Mouse (Mus musculus) forebrain, embryonic 14.5 days (tissue): Measurements from ENCODE around the gene Gramd1a. TPM values are rescaled to one million over a fixed set of nuclear protein-coding genes. Genes with fewer than 3 reads are reported as not detected.
A peak's percentile ranks its signal among the peaks of the same experiment; 100 is the strongest.

ENCODE experiments used
- ATAC-seq: fragments of 200-750 bp; cut with Nextera tagmentation; 2 replicates; pipeline ENCODE4 v1.8.0; 2017; ENCODE audit warnings: mild to moderate bottlenecking, moderate library complexity
- DNase-seq: peaks from one replicate; pipeline ENCODE4 v3.0.0-alpha.2; 2015; ENCODE audit warnings: low spot score
- H3K27ac ChIP-seq: fragments of 300-500 bp; sonication (generic); 2 replicates; pipeline ENCODE4 v1.5.1; 2014; ENCODE audit warnings: low read depth, mild to moderate bottlenecking, control low read depth, low read length, moderate library complexity
- H3K27me3 ChIP-seq: fragments of 300-500 bp; sonication (generic); replicated peaks from 2 replicates; pipeline ENCODE4 v1.6.1; 2014; ENCODE audit warnings: low read length, control low read depth, mixed read lengths; ENCODE audit not compliant: control insufficient read depth, insufficient read depth
- H3K36me3 ChIP-seq: fragments of 300-500 bp; sonication (generic); 2 replicates; pipeline ENCODE4 v1.6.1; 2014; ENCODE audit warnings: low read length, control low read depth; ENCODE audit not compliant: control insufficient read depth, insufficient read depth
- H3K4me1 ChIP-seq: fragments of 300-500 bp; sonication (generic); 2 replicates; pipeline ENCODE4 v1.6.1; 2014; ENCODE audit warnings: antibody characterized with exemption, low read length, control low read depth; ENCODE audit not compliant: control insufficient read depth, insufficient read depth
- H3K4me2 ChIP-seq: fragments of 300-500 bp; sonication (generic); 2 replicates; pipeline ENCODE4 v1.6.1; 2014; ENCODE audit warnings: mild to moderate bottlenecking, control low read depth, low read length
- H3K4me3 ChIP-seq: fragments of 300-500 bp; sonication (generic); 2 replicates; pipeline ENCODE4 v1.5.1; 2014; ENCODE audit warnings: low read depth, low read length, control low read depth
- H3K9ac ChIP-seq: fragments of 300-500 bp; sonication (generic); 2 replicates; pipeline ENCODE4 v1.6.1; 2014; ENCODE audit warnings: mild to moderate bottlenecking, low read length, control low read depth, moderate library complexity
- H3K9me3 ChIP-seq: fragments of 300-500 bp; sonication (generic); replicated peaks from 2 replicates; pipeline ENCODE4 v1.6.1; 2016; ENCODE audit warnings: low read length, control low read depth, mixed read lengths; ENCODE audit not compliant: control insufficient read depth
- WGBS: fragments of 180-500 bp; shearing (Covaris S2); extraction: QIAGEN DNeasy Blood & Tissue Kit; methylation state at CpG from one replicate; pipeline ENCODE4 v1.1.7; 2014; 5-methylcytosine and 5-hydroxymethylcytosine counted together
- polyA plus RNA-seq: library from polyadenylated mRNA; unstranded; fragments of >200 nt; fragmentation: Nextera tagmentation; extraction: Ambion mirVana; gene quantifications from 2 replicates; pipeline ENCODE4 v1.2.1, GENCODE M21; 2014

The Gramd1a gene
- polyA plus RNA-seq, 1 experiment from 2014 or later = 150 TPM

DNA sequence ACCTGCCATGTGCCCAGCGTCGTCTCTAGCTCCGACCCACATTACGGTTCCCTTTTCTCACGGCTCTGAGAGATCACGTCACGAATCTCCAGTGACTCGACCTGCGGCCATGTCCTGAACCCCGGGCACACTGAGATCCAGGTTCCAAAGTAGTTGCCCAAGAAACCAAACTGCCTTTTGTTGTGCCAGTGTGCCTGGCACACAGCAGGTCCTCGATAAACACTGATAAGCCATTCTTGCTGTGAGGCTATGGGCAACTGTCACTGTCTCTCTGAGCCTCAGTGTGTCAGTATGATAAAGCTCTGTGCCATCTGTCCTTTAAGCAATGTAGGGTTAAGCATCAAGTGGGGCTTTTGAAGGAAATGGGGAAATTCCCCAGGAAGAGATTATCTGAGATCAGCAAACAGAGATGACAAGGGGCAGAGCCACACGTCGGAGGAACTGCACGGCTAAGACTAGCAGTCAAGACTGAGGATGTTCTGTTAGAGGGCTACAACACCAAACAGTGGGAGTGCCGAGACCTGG is 44.8 kb downstream of the Gramd1a start:
- Histone ChIP-seq H3K4me1 (no peaks in the 10 kb centered on the region), H3K27me3 (no peaks in the 10 kb centered on the region), H3K4me3 (no peak overlapping the region), H3K4me2 (no peak overlapping the region), H3K27ac (no peak overlapping the region), H3K36me3 (no peaks in the 10 kb centered on the region), H3K9ac (no peak overlapping the region), H3K9me3 (no peaks in the 10 kb centered on the region)
- 86% methylated on average over 15 of the region's 15 CpGs for WGBS
- DNase-seq (no peak), ATAC-seq (no peak)

DNA sequence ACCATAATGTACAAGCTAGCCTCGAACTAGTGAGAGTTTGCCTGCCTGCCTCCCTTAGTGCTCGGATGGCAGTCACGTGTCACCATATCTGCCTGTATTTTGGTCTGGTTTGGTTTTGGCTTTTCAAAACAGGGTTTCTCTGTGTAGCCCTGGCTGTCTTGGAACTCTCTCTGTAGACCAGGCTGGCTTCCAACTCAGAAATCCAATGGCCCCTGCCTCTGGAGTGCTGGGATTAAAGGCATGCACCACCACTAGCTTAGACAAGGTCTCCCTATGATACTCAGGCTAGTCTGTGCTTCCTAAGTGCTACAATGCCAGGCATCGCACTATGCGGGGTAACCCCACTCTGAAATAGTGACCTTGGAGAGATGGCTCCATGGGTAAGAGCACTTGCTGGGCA is 45.9 kb downstream of the Gramd1a start:
- Histone ChIP-seq H3K9me3 (no peaks in the 10 kb centered on the region), H3K4me1 (no peaks in the 10 kb centered on the region), H3K9ac (no peak overlapping the region), H3K27me3 (no peaks in the 10 kb centered on the region), H3K4me3 (no peak overlapping the region), H3K4me2 (no peak overlapping the region), H3K36me3 (no peaks in the 10 kb centered on the region), H3K27ac (no peak overlapping the region)
- ATAC-seq (no peak), DNase-seq (no peak)
- WGBS = 88% methylated on average over 5 of the region's 5 CpGs

DNA sequence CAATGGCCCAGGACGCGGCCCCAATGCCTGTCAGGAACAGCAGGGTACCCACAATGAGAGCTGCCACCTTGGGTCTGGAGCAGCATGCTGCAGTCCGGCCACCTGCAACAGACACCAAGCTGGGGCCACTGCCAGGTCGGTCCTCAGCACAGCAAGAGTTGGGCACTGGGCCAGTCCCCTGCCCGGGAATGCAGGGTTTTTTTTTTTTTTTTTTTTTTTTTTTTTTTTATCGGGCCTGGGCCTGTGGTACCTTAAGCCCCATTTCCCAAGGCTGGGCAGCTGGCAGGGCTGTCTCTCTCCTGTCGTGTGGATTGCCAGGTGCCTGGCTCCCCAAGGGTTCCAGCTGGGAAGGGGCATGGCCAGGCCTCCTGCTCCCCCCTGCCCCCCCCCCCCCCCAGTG is 46.6 kb downstream of the Gramd1a start:
- ATAC-seq = no peak
- peak; percentile 34 for DNase-seq
- H3K9ac ChIP-seq = no peak overlapping the region
- WGBS = 35% methylated on average over 7 of the region's 7 CpGs
- H3K4me2 ChIP-seq = no peak overlapping the region
- H3K27me3 ChIP-seq = no peaks in the 10 kb centered on the region
- H3K4me1 ChIP-seq = no peaks in the 10 kb centered on the region
- no peak overlapping the region for H3K4me3 ChIP-seq
- H3K27ac ChIP-seq = no peak overlapping the region
- no peaks in the 10 kb centered on the region for H3K36me3 ChIP-seq
- no peaks in the 10 kb centered on the region for H3K9me3 ChIP-seq

DNA sequence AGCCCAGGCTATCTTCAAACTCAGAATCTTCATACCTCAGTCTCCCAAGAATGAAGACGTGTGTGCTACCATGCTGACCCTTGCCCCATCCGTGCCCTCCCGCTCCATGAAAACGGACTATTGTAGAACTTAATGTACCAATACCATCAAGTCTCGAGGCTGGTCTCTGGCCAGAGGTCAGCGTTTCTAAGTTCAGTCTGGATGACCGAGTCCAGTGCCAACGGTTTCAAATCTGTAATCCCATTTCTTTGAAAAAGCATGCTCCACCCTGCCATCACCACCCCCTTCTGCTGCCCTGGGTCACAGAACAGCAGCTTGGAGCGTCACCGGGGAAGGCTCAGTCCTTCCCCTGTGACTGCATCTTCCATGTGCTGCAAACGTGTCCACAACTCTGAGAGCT is 47.9 kb downstream of the Gramd1a start:
- DNase-seq (no peak), ATAC-seq (no peak)
- Histone ChIP-seq H3K4me1 (no peaks in the 10 kb centered on the region), H3K27ac (no peak overlapping the region), H3K36me3 (no peaks in the 10 kb centered on the region), H3K27me3 (no peaks in the 10 kb centered on the region), H3K9me3 (no peaks in the 10 kb centered on the region), H3K4me2 (no peak overlapping the region), H3K4me3 (no peak overlapping the region), H3K9ac (no peak overlapping the region)
- 89% methylated on average over 11 of the region's 11 CpGs for WGBS

DNA sequence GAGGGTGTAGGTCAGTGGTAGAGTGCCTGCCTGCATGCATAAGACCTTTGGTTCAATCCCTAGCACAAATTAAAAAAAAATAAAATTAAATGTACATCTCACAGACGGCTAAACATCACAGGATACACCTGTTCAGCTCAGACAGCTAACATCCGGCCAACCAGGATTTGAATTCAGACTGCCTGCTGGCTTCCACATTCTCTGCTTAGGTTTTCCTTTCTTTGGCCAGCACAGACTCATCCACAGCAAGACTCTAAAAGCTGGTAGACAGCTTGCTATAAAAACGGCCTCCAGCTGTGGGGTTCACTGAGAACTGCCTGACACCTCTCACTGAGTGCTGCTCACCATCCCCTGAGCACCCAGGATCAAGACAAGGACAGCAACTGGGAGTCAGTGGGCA is 49.5 kb downstream of the Gramd1a start:
- Histone ChIP-seq H3K4me1 (no peaks in the 10 kb centered on the region), H3K9me3 (no peaks in the 10 kb centered on the region), H3K27ac (no peak overlapping the region), H3K4me3 (no peak overlapping the region), H3K9ac (no peak overlapping the region), H3K36me3 (no peaks in the 10 kb centered on the region), H3K4me2 (no peak overlapping the region), H3K27me3 (no peaks in the 10 kb centered on the region)
- WGBS = 56% methylated on average over 3 of the region's 3 CpGs
- DNase-seq (no peak), ATAC-seq (no peak)

DNA sequence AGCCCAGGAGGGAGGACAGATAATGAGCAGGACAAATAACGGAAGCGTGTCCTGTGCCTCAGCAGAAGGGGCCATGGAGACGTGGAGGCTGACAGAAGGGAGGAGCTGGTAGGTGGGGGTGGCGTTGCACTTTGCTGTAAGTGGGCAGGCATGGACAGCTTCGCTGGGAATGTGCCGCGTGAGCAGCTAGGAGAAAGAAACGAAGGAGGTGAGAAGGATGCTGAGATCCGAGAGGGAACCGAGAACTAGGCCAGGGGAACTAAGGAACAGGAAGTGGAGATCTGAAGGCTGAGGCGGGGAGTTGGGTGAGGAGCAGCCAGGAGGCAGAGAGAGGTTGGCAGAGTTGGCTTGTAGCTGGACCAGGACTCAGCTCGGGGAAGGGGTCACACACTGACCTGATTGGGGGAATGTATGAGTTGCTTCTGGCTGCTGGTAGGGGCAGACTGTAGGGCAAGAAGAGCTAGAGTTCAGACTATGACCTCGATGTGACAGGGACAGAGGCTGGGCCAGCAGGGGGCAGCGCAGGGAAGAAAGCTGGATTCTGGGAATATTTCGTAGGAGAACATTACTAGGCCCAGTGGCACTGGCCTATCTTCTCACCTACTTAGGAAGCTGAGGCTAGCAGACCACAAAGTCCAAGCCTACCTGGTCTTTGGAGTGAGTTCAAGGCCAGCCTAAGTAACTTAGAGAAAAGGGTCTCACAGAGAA is 50.5 kb downstream of the Gramd1a start:
- H3K36me3 ChIP-seq = no peaks in the 10 kb centered on the region
- no peak overlapping the region for H3K4me2 ChIP-seq
- DNase-seq (no peak), ATAC-seq (no peak)
- H3K4me1 ChIP-seq = no peaks in the 10 kb centered on the region
- H3K9me3 ChIP-seq = no peaks in the 10 kb centered on the region
- WGBS = 71% methylated on average over 15 of the region's 15 CpGs
- no peak overlapping the region for H3K9ac ChIP-seq
- no peak overlapping the region for H3K27ac ChIP-seq
- no peaks in the 10 kb centered on the region for H3K27me3 ChIP-seq
- no peak overlapping the region for H3K4me3 ChIP-seq

DNA sequence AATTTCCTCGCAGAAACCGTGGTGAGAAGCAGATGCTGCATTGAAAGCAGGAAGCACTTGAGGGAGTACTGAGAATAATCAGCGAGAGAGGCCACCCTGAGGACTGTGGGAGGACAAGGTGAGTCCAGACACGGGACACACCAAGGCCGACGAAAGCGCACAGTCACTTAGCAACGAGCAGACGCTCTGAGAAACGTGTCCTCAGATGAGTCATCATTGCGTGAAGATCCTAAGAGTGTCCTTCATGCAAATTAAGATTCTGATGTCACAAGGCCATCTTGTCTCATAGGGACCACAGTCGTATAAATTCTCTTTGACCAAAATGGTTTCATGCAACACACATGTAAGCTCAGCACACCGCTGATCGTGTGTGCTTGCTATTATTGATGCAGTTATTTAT is 54.9 kb downstream of the Gramd1a start:
- Histone ChIP-seq H3K27me3 (no peaks in the 10 kb centered on the region), H3K9me3 (no peaks in the 10 kb centered on the region), H3K4me2 (no peak overlapping the region), H3K4me1 (no peaks in the 10 kb centered on the region), H3K9ac (no peak overlapping the region), H3K4me3 (no peak overlapping the region), H3K36me3 (no peaks in the 10 kb centered on the region), H3K27ac (no peak overlapping the region)
- 83% methylated on average over 14 of the region's 14 CpGs for WGBS
- DNase-seq (no peak), ATAC-seq (no peak)

DNA sequence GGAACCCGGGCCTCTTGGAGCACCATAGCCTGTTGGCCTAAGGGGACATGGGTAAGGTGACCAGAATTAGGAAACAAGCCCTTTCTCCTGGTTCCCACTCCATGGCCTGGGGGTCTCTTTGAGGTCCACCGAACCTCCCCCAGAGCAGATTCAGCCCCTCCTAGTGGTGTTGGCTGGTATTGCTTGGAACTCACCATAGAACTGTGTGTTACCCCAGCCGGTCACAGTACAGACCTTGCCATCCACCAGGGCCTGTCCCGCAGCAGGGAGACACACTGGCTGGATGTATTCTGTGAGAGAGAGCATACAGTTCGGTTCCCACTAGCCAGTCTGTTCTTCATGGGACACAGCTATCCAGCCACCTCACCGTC is 56.1 kb downstream of the Gramd1a start:
- ATAC-seq (no peak), DNase-seq (no peak)
- H3K4me2 ChIP-seq = no peak overlapping the region
- no peak overlapping the region for H3K9ac ChIP-seq
- H3K4me1 ChIP-seq = no peaks in the 10 kb centered on the region
- H3K4me3 ChIP-seq = no peak overlapping the region
- H3K36me3 ChIP-seq = no peaks in the 10 kb centered on the region
- 83% methylated on average over 6 of the region's 6 CpGs for WGBS
- H3K27ac ChIP-seq = no peak overlapping the region
- no peaks in the 10 kb centered on the region for H3K27me3 ChIP-seq
- H3K9me3 ChIP-seq = no peaks in the 10 kb centered on the region

DNA sequence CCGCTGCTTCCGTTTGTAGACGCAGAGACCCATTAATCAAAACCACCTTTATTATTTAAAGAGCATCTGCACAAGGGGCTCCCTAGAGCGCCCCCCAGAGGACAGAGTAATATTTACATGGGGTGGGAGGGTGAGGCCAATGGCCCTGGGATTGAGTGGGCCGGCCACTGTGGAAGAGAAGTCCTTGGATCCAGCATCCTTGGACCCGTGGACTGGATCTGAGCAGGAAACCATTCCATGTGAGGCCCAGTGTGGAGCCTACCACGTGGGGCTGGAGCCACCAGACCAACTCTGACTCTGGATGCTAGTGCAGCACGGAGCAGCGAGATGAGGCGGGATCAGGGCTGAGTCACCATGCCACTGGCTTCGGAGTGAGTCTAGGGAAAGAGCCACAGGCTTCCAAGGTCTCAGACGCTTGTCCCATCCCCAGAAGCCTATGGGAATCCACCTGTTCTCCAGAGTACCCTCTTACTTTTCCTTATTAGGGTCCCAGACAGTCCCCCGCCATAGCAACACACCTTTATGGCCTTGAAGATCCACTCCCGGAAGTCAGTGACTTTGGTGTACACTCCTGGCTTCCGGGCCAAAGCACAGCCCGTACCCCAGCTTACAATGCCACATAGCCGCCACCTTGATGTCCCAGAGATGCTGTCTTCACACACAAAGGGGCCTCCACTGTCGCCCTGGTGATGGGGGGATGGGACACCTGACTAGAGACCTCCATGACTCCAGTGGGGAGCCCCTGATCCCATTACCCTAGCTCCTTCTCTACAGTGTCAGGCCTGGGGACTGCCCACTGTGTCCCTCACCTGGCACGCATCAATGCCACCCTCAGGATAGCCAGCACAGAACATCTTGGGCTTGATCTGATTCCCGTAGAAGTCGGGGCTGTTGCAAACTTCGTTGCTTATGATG is 56.7 kb downstream of the Gramd1a start:
- DNase-seq (no peak), ATAC-seq (no peak)
- H3K4me3 ChIP-seq = no peak overlapping the region
- no peaks in the 10 kb centered on the region for H3K4me1 ChIP-seq
- no peaks in the 10 kb centered on the region for H3K27me3 ChIP-seq
- no peaks in the 10 kb centered on the region for H3K36me3 ChIP-seq
- no peaks in the 10 kb centered on the region for H3K9me3 ChIP-seq
- no peak overlapping the region for H3K9ac ChIP-seq
- H3K27ac ChIP-seq = no peak overlapping the region
- no peak overlapping the region for H3K4me2 ChIP-seq
- WGBS = 80% methylated on average over 22 of the region's 22 CpGs
